Mouse (Mus musculus) hindbrain, embryonic 11.5 days (tissue): Measurements from ENCODE around the gene Cabin1. TPM values are rescaled to one million over a fixed set of nuclear protein-coding genes. Genes with fewer than 3 reads are reported as not detected.

ENCODE experiments used
- ATAC-seq: fragments of 200-750 bp; cut with Nextera tagmentation; 2 replicates; pipeline ENCODE4 v1.8.0; 2017; ENCODE audit warnings: mild to moderate bottlenecking, moderate TSS enrichment, moderate library complexity; ENCODE audit not compliant: low FRiP score
- DNase-seq: peaks from one replicate; pipeline ENCODE4 v3.0.0-alpha.2; 2015; ENCODE audit warnings: low spot score
- H3K27ac ChIP-seq: fragments of 300-500 bp; sonication (generic); 2 replicates; pipeline ENCODE4 v1.5.1; 2014; ENCODE audit warnings: mild to moderate bottlenecking, low read depth, low read length
- H3K27me3 ChIP-seq: fragments of 300-500 bp; sonication (generic); 2 replicates; pipeline ENCODE4 v1.6.1; 2014; ENCODE audit warnings: mild to moderate bottlenecking, low read length, moderate library complexity, mixed read lengths; ENCODE audit not compliant: control insufficient read depth, insufficient read depth
- H3K36me3 ChIP-seq: fragments of 300-500 bp; sonication (generic); 2 replicates; pipeline ENCODE4 v1.6.1; 2014; ENCODE audit warnings: mild to moderate bottlenecking, low read length, moderate library complexity, mixed read lengths; ENCODE audit not compliant: control insufficient read depth, insufficient read depth
- H3K4me1 ChIP-seq: fragments of 300-500 bp; sonication (generic); replicated peaks from 2 replicates; pipeline ENCODE4 v1.6.1; 2014; ENCODE audit warnings: low read length, mixed read lengths; ENCODE audit not compliant: control insufficient read depth, insufficient read depth
- H3K4me2 ChIP-seq: fragments of 300-500 bp; sonication (generic); replicated peaks from 2 replicates; pipeline ENCODE4 v1.6.1; 2014; ENCODE audit warnings: mild to moderate bottlenecking, low read depth, low read length
- H3K4me3 ChIP-seq: fragments of 300-500 bp; sonication (generic); 2 replicates; pipeline ENCODE4 v1.5.1; 2014; ENCODE audit warnings: low read depth, low read length
- H3K9ac ChIP-seq: fragments of 300-500 bp; sonication (generic); 2 replicates; pipeline ENCODE4 v1.6.1; 2014; ENCODE audit warnings: low read depth, low read length
- H3K9me3 ChIP-seq: fragments of 300-500 bp; sonication (generic); 2 replicates; pipeline ENCODE4 v1.6.1; 2016; ENCODE audit warnings: low read length; ENCODE audit not compliant: control insufficient read depth
- WGBS: fragments of 180-500 bp; shearing (Covaris S2); extraction: QIAGEN DNeasy Blood & Tissue Kit; methylation state at CpG from one replicate; pipeline ENCODE4 v1.1.7; 2014; 5-methylcytosine and 5-hydroxymethylcytosine counted together
- polyA plus RNA-seq: library from polyadenylated mRNA; unstranded; fragments of >200 nt; fragmentation: Nextera tagmentation; extraction: Ambion mirVana; gene quantifications from 2 replicates; pipeline ENCODE4 v1.2.1, GENCODE M21; 2014

The Cabin1 gene
- polyA plus RNA-seq, 1 experiment from 2014 or later: 40.9 TPM

GRCm38 (mm10) chr10:75684035-75685004, 79.8 kb downstream of the Cabin1 start:
- 60% methylated on average over 12 of the region's 12 CpGs for WGBS
- peak; percentile 87 for ATAC-seq
- H3K27ac ChIP-seq: no peak overlapping the region

GRCm38 (mm10) chr10:75680574-75681001, 83.6 kb downstream of the Cabin1 start:
- ATAC-seq: no peak
- H3K4me2 ChIP-seq: no peak overlapping the region
- 95% methylated on average over 10 of the region's 10 CpGs for WGBS

More at GRCm38 (mm10) chr10:75684035-75685004, 79.8 kb downstream of the Cabin1 start:
- Histone ChIP-seq H3K4me1 (0 out of 2 replicates have a peak, but pooled peaks cover 5% of the 10 kb centered on the region), H3K4me3 (no peak overlapping the region), H3K27me3 (no peaks in the 10 kb centered on the region), H3K4me2 (no peak overlapping the region), H3K36me3 (no peaks in the 10 kb centered on the region), H3K9ac (no peak overlapping the region), H3K9me3 (no peaks in the 10 kb centered on the region)
- peak; percentile 78 for DNase-seq

GRCm38 (mm10) chr10:75679204-75679603, 84.9 kb downstream of the Cabin1 start:
- no peak for ATAC-seq
- DNase-seq: no peak
- 81% methylated on average over 6 of the region's 6 CpGs for WGBS
- H3K9me3 ChIP-seq: no peaks in the 10 kb centered on the region
- 0 out of 2 replicates have a peak, but pooled peaks cover 3% of the 10 kb centered on the region for H3K4me1 ChIP-seq
- no peak overlapping the region for H3K4me3 ChIP-seq
- H3K27me3 ChIP-seq: no peaks in the 10 kb centered on the region
- H3K27ac ChIP-seq: no peak overlapping the region
- H3K36me3 ChIP-seq: 0 out of 2 replicates have a peak, but pooled peaks cover 2% of the 10 kb centered on the region
- H3K4me2 ChIP-seq: no peak overlapping the region
- no peak overlapping the region for H3K9ac ChIP-seq

More at GRCm38 (mm10) chr10:75680574-75681001, 83.6 kb downstream of the Cabin1 start:
- no peak overlapping the region for H3K27ac ChIP-seq
- 0 out of 2 replicates have a peak, but pooled peaks cover 5% of the 10 kb centered on the region for H3K4me1 ChIP-seq
- 0 out of 2 replicates have a peak, but pooled peaks cover 2% of the 10 kb centered on the region for H3K36me3 ChIP-seq
- no peaks in the 10 kb centered on the region for H3K27me3 ChIP-seq
- H3K4me3 ChIP-seq: no peak overlapping the region
- no peak overlapping the region for H3K9ac ChIP-seq
- no peak for DNase-seq
- no peaks in the 10 kb centered on the region for H3K9me3 ChIP-seq

- H3K9ac ChIP-seq: no peak overlapping the region
- H3K27me3 ChIP-seq: no peaks in the 10 kb centered on the region
- no peak overlapping the region for H3K27ac ChIP-seq
- H3K4me2 ChIP-seq: no peak overlapping the region
- no peak for ATAC-seq
- no peak for DNase-seq
- no peaks in the 10 kb centered on the region for H3K9me3 ChIP-seq
- no peak overlapping the region for H3K4me3 ChIP-seq
- H3K36me3 ChIP-seq: 0 out of 2 replicates have a peak, but pooled peaks cover 2% of the 10 kb centered on the region
- no peaks in the 10 kb centered on the region for H3K4me1 ChIP-seq
- WGBS: 87% methylated on average over 5 of the region's 5 CpGs
These were observed 86.2 kb downstream of the Cabin1 start for GRCm38 (mm10) chr10:75677989-75678388.

GRCm38 (mm10) chr10:75677571-75677970, 86.6 kb downstream of the Cabin1 start:
- no peak for ATAC-seq
- WGBS: 86% methylated on average over 2 of the region's 2 CpGs

GRCm38 (mm10) chr10:75676819-75677565, 87.1 kb downstream of the Cabin1 start:
- no peak for ATAC-seq
- H3K4me3 ChIP-seq: no peak overlapping the region
- 0 out of 2 replicates have a peak, but pooled peaks cover 2% of the 10 kb centered on the region for H3K36me3 ChIP-seq

More at GRCm38 (mm10) chr10:75677571-75677970, 86.6 kb downstream of the Cabin1 start:
- DNase-seq: no peak
- no peak overlapping the region for H3K9ac ChIP-seq
- H3K4me2 ChIP-seq: no peak overlapping the region
- 0 out of 2 replicates have a peak, but pooled peaks cover 2% of the 10 kb centered on the region for H3K36me3 ChIP-seq
- H3K9me3 ChIP-seq: no peaks in the 10 kb centered on the region
- no peak overlapping the region for H3K27ac ChIP-seq
- no peak overlapping the region for H3K4me3 ChIP-seq
- no peaks in the 10 kb centered on the region for H3K27me3 ChIP-seq
- no peaks in the 10 kb centered on the region for H3K4me1 ChIP-seq

GRCm38 (mm10) chr10:75676286-75676685, 87.9 kb downstream of the Cabin1 start:
- Histone ChIP-seq H3K36me3 (0 out of 2 replicates have a peak, but pooled peaks cover 2% of the 10 kb centered on the region), H3K27ac (no peak overlapping the region), H3K9me3 (no peaks in the 10 kb centered on the region), H3K4me3 (no peak overlapping the region), H3K27me3 (no peaks in the 10 kb centered on the region), H3K4me1 (no peaks in the 10 kb centered on the region), H3K4me2 (no peak overlapping the region), H3K9ac (no peak overlapping the region)
- no peak for ATAC-seq
- DNase-seq: no peak
- WGBS: 73% methylated on average over 2 of the region's 2 CpGs

More at GRCm38 (mm10) chr10:75676819-75677565, 87.1 kb downstream of the Cabin1 start:
- Histone ChIP-seq H3K4me1 (no peaks in the 10 kb centered on the region), H3K4me2 (no peak overlapping the region), H3K27me3 (no peaks in the 10 kb centered on the region), H3K27ac (no peak overlapping the region), H3K9me3 (no peaks in the 10 kb centered on the region), H3K9ac (no peak overlapping the region)
- 82% methylated on average over 7 of the region's 7 CpGs for WGBS
- DNase-seq: no peak

- DNase-seq (no peak), ATAC-seq (no peak)
- no peak overlapping the region for H3K4me2 ChIP-seq
- no peaks in the 10 kb centered on the region for H3K27me3 ChIP-seq
- H3K4me3 ChIP-seq: no peak overlapping the region
- 76% methylated on average over 8 of the region's 8 CpGs for WGBS
- no peak overlapping the region for H3K9ac ChIP-seq
- H3K27ac ChIP-seq: no peak overlapping the region
- 0 out of 2 replicates have a peak, but pooled peaks cover 2% of the 10 kb centered on the region for H3K36me3 ChIP-seq
- no peaks in the 10 kb centered on the region for H3K9me3 ChIP-seq
- H3K4me1 ChIP-seq: no peaks in the 10 kb centered on the region
These were observed 88.5 kb downstream of the Cabin1 start for GRCm38 (mm10) chr10:75675594-75675993.
